9 mouse cellular contexts compared by ENCODE assay signal in the genomic region with DNA sequence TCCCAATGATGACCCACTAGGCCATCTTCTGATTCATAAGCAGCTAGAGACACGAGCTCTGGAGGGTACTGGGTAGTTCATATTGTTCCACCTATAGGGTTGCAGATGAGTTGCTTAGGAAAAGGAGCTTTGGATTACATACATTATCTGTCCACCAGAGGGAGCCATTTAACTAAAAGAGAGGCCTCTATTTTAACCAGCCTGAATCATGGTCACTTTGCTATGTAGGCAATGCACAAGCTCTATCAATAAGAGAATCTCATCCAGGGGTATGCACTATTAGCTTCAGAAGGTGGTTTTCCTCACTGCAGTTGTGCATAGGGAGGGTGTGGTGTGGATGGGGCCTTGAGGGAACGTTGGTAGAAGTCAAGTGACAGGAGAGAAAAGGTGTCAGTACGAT.
DNase-seq lines count a peak whose midpoint lies in the region; ATAC-seq and TF ChIP-seq lines count a peak whose summit lies in the region.
"Had no signal": no experiment of that assay in that cellular context is flagged by ENCODE, and none has a peak within 500 bp of the region (broad histone marks: within the 10 kb centered on the region; RNA-seq: fewer than 3 reads in every experiment).

No protein-coding gene starts in this region.

- H3K4me3 ChIP-seq in forebrain, embryonic 12.5 days (replicated peaks) = no peak overlapping the region
- H3K4me3 ChIP-seq in lung, adult 2 months (replicated peaks; ENCODE audit: extremely low read depth, low read depth, low read length) = no peak overlapping the region
- H3K4me3 ChIP-seq: liver, embryonic 13.5 days had no signal

- H3K36me3 ChIP-seq in forebrain, embryonic 12.5 days (replicated peaks) = no peaks in the 10 kb centered on the region
- H3K36me3 ChIP-seq: liver, embryonic 13.5 days had no signal

- DNase-seq in kidney, adult 18-20 months = peak; percentile 5
- no peak for DNase-seq in kidney, adult 11 months
- DNase-seq in brain, adult 2 months (ENCODE audit: low read depth, low spot score) = peak; percentile 81
- DNase-seq in kidney, adult 9 months = peak; percentile 51
- no peak for DNase-seq in lung, adult 2 months
- peak; percentile 30 for DNase-seq in retina, adult 2 months (ENCODE audit: low read depth, low spot score)
- DNase-seq in B cell, adult 2 months = no peak
- DNase-seq: liver, embryonic 13.5 days had no signal

- no peak overlapping the region for H3K27ac ChIP-seq in forebrain, embryonic 12.5 days
- H3K27ac ChIP-seq: liver, embryonic 13.5 days had no signal

- H3K9ac ChIP-seq in forebrain, embryonic 12.5 days = no peak overlapping the region
- H3K9ac ChIP-seq: liver, embryonic 13.5 days had no signal

- TF ChIP-seq CTCF in lung, adult 2 months (IDR thresholded peaks at IDR 0.05; ENCODE audit: insufficient read depth, low read length) = peak; percentile 26; the same call in 1 of the 2 replicates

- H3K4me2 ChIP-seq in forebrain, embryonic 12.5 days = no peak overlapping the region
- H3K4me2 ChIP-seq: liver, embryonic 13.5 days had no signal

- 41% methylated on average over 3 of the region's 3 CpGs for WGBS in forebrain, embryonic 12.5 days
- WGBS in lung, adult 2 months = 42% methylated on average over 3 of the region's 3 CpGs

- no peaks in the 10 kb centered on the region for H3K27me3 ChIP-seq in forebrain, embryonic 12.5 days
- H3K27me3 ChIP-seq: liver, embryonic 13.5 days had no signal

- no peak for TF ChIP-seq POLR2A in lung, adult 2 months (IDR thresholded peaks at IDR 0.05; ENCODE audit: borderline replicate concordance, extremely low read depth, low read depth, low read length)

- no peaks in the 10 kb centered on the region for H3K9me3 ChIP-seq in forebrain, embryonic 12.5 days
- H3K9me3 ChIP-seq: liver, embryonic 13.5 days had no signal

- peak; percentile 86 for ATAC-seq in forebrain, embryonic 12.5 days (ENCODE audit: low FRiP score)

- no peaks in the 10 kb centered on the region for H3K4me1 ChIP-seq in forebrain, embryonic 12.5 days
- H3K4me1 ChIP-seq in lung, adult 2 months (ENCODE audit: control insufficient read depth, insufficient read depth, low read length) = no peaks in the 10 kb centered on the region
- H3K4me1 ChIP-seq: liver, embryonic 13.5 days had no signal

Comparison
In these comparisons a context has a peak if more than half of its experiments do, and no peak if none do; other contexts are left out.
1. DNase-seq: peak in kidney, adult 18-20 months (single experiment), brain, adult 2 months (single experiment), kidney, adult 9 months (single experiment) and retina, adult 2 months (single experiment); none in kidney, adult 11 months (single experiment), lung, adult 2 months (single experiment) and B cell, adult 2 months (0 of 2).